Mouse (Mus musculus) liver, adult 2 months (tissue): ENCODE data around the gene Syde2. TPM values are rescaled to one million over a fixed set of nuclear protein-coding genes. Genes with fewer than 3 reads are reported as not detected.

Experiments
- DNase-seq: peaks from one replicate; pipeline ENCODE4 v3.0.0-alpha.2; 2011; ENCODE audit warnings: low read depth, low spot score; ENCODE audit errors: extremely low read depth
- H3K27ac ChIP-seq: fragments of 200-500 bp; replicated peaks from 2 replicates; pipeline ENCODE4 v1.5.1; 2012; ENCODE audit warnings: low read depth, mild to moderate bottlenecking, control low read depth, inconsistent platforms, low read length; ENCODE audit not compliant: insufficient read depth
- H3K27me3 ChIP-seq: fragments of 200-500 bp; 2 replicates; pipeline ENCODE4 v1.6.1; 2012; ENCODE audit warnings: mild to moderate bottlenecking, moderate library complexity, low read length, inconsistent platforms; ENCODE audit not compliant: control insufficient read depth, insufficient read depth
- H3K36me3 ChIP-seq: fragments of 200-500 bp; 2 replicates; pipeline ENCODE4 v1.6.1; 2012; ENCODE audit warnings: low read length, inconsistent platforms; ENCODE audit not compliant: control insufficient read depth, insufficient read depth
- H3K4me1 ChIP-seq: fragments of 200-500 bp; 2 replicates; pipeline ENCODE4 v1.6.1; 2011; ENCODE audit warnings: low read length; ENCODE audit not compliant: control insufficient read depth, insufficient read depth
- H3K4me3 ChIP-seq: fragments of 200-500 bp; 2 replicates; pipeline ENCODE4 v1.5.1; 2011; ENCODE audit warnings: low read depth, mild to moderate bottlenecking, control low read depth, low read length, moderate library complexity; ENCODE audit not compliant: insufficient read depth
- H3K79me2 ChIP-seq: fragments of 200-500 bp; 2 replicates; pipeline ENCODE4 v1.6.1; 2012; ENCODE audit warnings: inconsistent platforms, mild to moderate bottlenecking, low read length, moderate library complexity; ENCODE audit not compliant: control insufficient read depth, insufficient read depth
- H3K9ac ChIP-seq: fragments of 200-500 bp; 2 replicates; pipeline ENCODE4 v1.6.1; 2012; ENCODE audit warnings: low read depth, mild to moderate bottlenecking, control low read depth, inconsistent platforms, low read length
- CTCF ChIP-seq: fragments of 200-500 bp; IDR thresholded peaks from 2 replicates; pipeline ENCODE4 v1.5.1; 2011; ENCODE audit warnings: low read depth, low read length, control low read depth
- POLR2A ChIP-seq: fragments of 200-500 bp; IDR thresholded peaks from 2 replicates; pipeline ENCODE4 v1.6.1; 2011; ENCODE audit warnings: low read length, control low read depth; ENCODE audit not compliant: insufficient read depth; ENCODE audit errors: extremely low read depth
- WGBS: fragments of 180-500 bp; shearing (Covaris S2); methylation state at CpG from one replicate; pipeline ENCODE4 v1.1.7; 2018; 5-methylcytosine and 5-hydroxymethylcytosine counted together
- polyA plus RNA-seq: library from polyadenylated mRNA; depleted of rRNA; stranded (reverse); fragments of >200 nt; gene quantifications from 2 replicates; pipeline ENCODE4 v1.2.3, GENCODE M21; 2012; rRNA removed
- total RNA-seq: library from RNA; depleted of rRNA; stranded (reverse); fragments of >200 nt; gene quantifications from 2 replicates; pipeline ENCODE4 v1.2.3, GENCODE M21; 2014; rRNA removed

Gene Syde2
- total and polyA plus RNA-seq, 2 experiments = 1.3 to 7.9 TPM

DNA sequence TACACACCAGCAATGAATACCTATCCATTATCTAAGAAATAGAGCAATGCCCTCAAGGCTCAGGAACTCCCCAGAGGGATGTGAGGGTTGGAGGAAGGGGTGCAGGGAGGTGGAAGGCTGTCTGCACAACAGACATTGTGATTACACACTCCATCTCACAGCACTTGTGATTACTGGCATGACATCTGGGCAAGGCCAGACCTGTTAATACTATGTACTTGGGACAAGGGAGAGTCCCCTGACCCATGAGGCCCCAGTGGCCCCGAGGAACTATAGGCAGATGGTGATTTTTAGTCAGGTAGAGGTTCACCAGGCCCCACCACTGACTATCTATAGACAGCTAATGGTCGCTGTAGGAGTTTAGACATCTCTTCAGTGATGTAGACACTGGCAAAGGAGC, 66.2 kb downstream of the Syde2 start:
- no peaks in the 10 kb centered on the region for H3K27me3 ChIP-seq
- DNase-seq = no peak
- H3K4me1 ChIP-seq = no peaks in the 10 kb centered on the region
- H3K9ac ChIP-seq = no peak overlapping the region
- H3K4me3 ChIP-seq = no peak overlapping the region
- H3K27ac ChIP-seq = no peak overlapping the region
- no peaks in the 10 kb centered on the region for H3K79me2 ChIP-seq
- WGBS = 80% methylated on average over 2 of the region's 2 CpGs
- no peaks in the 10 kb centered on the region for H3K36me3 ChIP-seq
- TF ChIP-seq CTCF (no peak), POLR2A (no peak)

DNA sequence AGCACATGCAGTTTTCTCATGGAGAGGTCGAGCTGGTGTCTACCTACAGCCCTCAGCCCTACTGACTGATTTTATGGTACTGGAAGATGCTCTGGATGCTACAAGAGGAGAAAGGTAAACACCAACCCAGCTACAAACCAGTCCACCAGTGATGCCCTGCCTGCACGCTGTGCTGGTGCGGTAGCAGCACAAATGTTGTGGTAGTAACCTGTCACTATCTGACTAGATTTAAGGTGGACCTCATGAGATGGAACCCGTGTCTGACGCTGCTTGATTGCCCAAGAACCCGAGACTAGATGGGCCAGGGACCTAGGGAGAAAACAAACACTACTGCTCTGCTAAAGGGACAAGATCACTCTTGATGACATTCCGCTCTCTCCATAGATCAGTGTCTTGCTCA, 69.5 kb downstream of the Syde2 start:
- Histone ChIP-seq H3K4me1 (no peaks in the 10 kb centered on the region), H3K36me3 (no peaks in the 10 kb centered on the region), H3K27me3 (no peaks in the 10 kb centered on the region), H3K27ac (no peak overlapping the region), H3K79me2 (no peaks in the 10 kb centered on the region), H3K9ac (no peak overlapping the region), H3K4me3 (no peak overlapping the region)
- 66% methylated on average over 7 of the region's 7 CpGs for WGBS
- DNase-seq = no peak
- TF ChIP-seq POLR2A (no peak), CTCF (no peak)

DNA sequence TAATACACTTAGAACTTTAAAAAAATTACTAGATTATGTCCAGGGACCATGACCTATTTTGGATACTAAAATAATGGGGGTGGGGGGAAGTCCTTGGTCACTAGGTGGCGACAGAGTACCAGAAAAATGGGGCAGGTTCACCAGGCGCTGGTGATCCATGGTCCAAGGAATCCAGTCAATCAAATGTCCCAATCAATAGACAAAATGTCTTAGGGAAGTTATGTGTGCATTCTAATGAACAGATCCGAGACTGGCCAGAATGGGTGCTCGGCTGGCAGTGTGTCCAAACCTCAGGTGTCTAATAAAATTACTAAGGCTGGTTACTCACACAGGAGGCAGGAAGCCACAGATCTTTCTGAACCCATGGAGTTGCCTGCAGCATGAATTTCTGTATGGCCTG, 70.6 kb downstream of the Syde2 start:
- peak; percentile 80 for TF ChIP-seq CTCF
- no peak for TF ChIP-seq POLR2A
- Histone ChIP-seq H3K27ac (no peak overlapping the region), H3K27me3 (no peaks in the 10 kb centered on the region), H3K79me2 (no peaks in the 10 kb centered on the region), H3K9ac (no peak overlapping the region), H3K4me1 (no peaks in the 10 kb centered on the region), H3K36me3 (no peaks in the 10 kb centered on the region), H3K4me3 (no peak overlapping the region)
- peak; percentile 46 for DNase-seq
- 10% methylated on average over 4 of the region's 4 CpGs for WGBS

DNA sequence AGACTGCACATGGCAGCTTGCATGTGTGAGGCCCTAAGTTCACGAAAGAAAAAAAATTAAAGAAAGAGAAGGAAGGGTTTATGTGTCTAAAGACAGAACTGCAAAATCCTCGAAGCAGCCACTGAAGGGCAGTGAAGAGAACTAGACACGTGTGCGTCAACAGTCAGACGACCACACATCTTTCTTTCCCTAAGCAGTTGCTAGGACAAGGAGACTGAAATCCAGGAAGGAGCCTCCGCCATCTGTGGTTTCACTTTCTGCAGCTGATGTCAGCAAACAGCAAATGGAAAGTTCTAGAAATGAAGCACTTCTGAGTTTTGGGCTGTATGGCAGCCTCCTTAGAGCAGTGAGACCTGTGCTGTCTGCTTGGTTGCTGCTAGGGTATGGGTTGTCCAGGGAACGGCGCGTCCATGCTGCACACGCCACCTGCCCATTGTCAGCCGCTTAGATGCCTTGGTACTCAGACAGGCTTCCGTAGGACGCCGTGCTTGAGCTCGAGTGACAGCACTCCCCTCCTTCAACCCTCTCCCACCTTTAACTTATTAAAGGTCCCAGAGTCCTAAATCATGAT, 71.8 kb downstream of the Syde2 start:
- no peaks in the 10 kb centered on the region for H3K36me3 ChIP-seq
- no peak overlapping the region for H3K4me3 ChIP-seq
- H3K9ac ChIP-seq = no peak overlapping the region
- no peaks in the 10 kb centered on the region for H3K4me1 ChIP-seq
- no peak for DNase-seq
- H3K27ac ChIP-seq = no peak overlapping the region
- no peaks in the 10 kb centered on the region for H3K79me2 ChIP-seq
- TF ChIP-seq CTCF = no peak
- TF ChIP-seq POLR2A = no peak
- no peaks in the 10 kb centered on the region for H3K27me3 ChIP-seq
- 88% methylated on average over 15 of the region's 15 CpGs for WGBS

DNA sequence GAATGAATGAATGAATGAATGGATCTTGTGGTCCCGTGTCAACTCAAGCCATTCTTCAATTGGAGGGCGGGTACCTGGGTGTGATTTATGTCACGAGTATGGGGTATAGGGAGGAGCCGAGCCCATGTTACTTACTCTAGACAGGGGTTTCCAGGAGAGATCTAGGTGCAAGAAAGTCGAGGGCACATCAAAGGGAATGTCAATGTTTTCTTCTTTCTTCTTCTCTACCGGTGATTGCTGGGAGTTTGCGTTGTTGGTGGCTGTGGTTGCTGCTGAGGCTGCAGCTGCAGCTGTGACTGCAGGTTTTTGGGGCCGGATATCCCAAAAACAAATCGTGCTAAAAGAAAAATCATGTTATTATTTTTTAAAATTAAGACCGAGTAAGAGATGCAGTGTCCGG, 75.5 kb downstream of the Syde2 start:
- no peaks in the 10 kb centered on the region for H3K79me2 ChIP-seq
- no peak overlapping the region for H3K9ac ChIP-seq
- no peaks in the 10 kb centered on the region for H3K27me3 ChIP-seq
- TF ChIP-seq POLR2A (no peak), CTCF (no peak)
- no peaks in the 10 kb centered on the region for H3K4me1 ChIP-seq
- no peaks in the 10 kb centered on the region for H3K36me3 ChIP-seq
- WGBS = 88% methylated on average over 11 of the region's 11 CpGs
- H3K27ac ChIP-seq = no peak overlapping the region
- H3K4me3 ChIP-seq = no peak overlapping the region
- no peak for DNase-seq

DNA sequence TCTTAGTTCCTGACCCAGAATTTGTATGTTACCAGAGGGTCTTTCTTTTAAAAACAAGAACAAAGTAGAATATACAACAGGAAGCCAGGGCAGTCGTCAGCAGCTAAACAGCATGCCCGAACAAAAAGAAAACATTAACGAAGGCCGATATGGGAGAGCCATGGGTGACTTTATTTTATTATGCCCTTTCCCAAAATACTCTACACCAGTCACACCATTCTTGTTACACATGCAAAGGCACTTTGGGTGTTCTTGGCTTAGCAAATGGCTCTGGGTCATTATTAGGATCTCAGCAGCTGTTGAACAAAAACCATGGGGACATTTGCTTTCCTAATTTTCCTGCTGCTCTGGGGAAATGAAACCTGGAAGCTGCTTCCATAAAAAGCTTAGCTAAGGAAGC, 81.6 kb downstream of the Syde2 start:
- Histone ChIP-seq H3K4me1 (no peaks in the 10 kb centered on the region), H3K27me3 (no peaks in the 10 kb centered on the region), H3K27ac (no peak overlapping the region), H3K36me3 (no peaks in the 10 kb centered on the region), H3K79me2 (no peaks in the 10 kb centered on the region), H3K9ac (no peak overlapping the region), H3K4me3 (no peak overlapping the region)
- no peak for DNase-seq
- WGBS = 87% methylated on average over 4 of the region's 4 CpGs
- no peak for TF ChIP-seq CTCF
- TF ChIP-seq POLR2A = no peak

Other genes with a start within 250 kb of the Syde2 start
- gene Ddah1, start 229.2 kb upstream of the Syde2 start, total RNA-seq = 43.1 and 50.7 TPM in 2 replicates
- 80.8 and 86.1 TPM in 2 replicates for gene Ddah1, start 229.2 kb upstream of the Syde2 start, polyA plus RNA-seq
- gene Bcl10, start 65.1 kb upstream of the Syde2 start, total RNA-seq = 12.0 and 15.3 TPM in 2 replicates
- gene Bcl10, start 65.1 kb upstream of the Syde2 start, polyA plus RNA-seq = 4.7 and 5.7 TPM in 2 replicates
- gene 2410004B18Rik, start 49.9 kb upstream of the Syde2 start, total RNA-seq = 6.7 and 8.2 TPM in 2 replicates
- gene 2410004B18Rik, start 49.9 kb upstream of the Syde2 start, polyA plus RNA-seq = 3.6 and 3.7 TPM in 2 replicates
- 0.07 and 0.18 TPM in 2 replicates for gene Wdr63, start 120.3 kb downstream of the Syde2 start, total RNA-seq
- gene Wdr63, start 120.3 kb downstream of the Syde2 start, polyA plus RNA-seq = 0.09 and 0.17 TPM in 2 replicates
- not detected in 2 replicates for gene Mcoln3, start 129.6 kb downstream of the Syde2 start, total RNA-seq
- gene Mcoln3, start 129.6 kb downstream of the Syde2 start, polyA plus RNA-seq = not detected in 2 replicates
- 0.34 and 0.55 TPM in 2 replicates for gene Mcoln2, start 162.0 kb downstream of the Syde2 start, total RNA-seq
- 0.04 and 0.15 TPM in 2 replicates for gene Mcoln2, start 162.0 kb downstream of the Syde2 start, polyA plus RNA-seq
- gene Lpar3, start 233.1 kb downstream of the Syde2 start, total RNA-seq = 0.09 TPM in 1 of 2 replicates, not detected in the other
- 0.05 TPM in 1 of 2 replicates, not detected in the other for gene Lpar3, start 233.1 kb downstream of the Syde2 start, polyA plus RNA-seq